Mouse (Mus musculus) megakaryocyte, embryonic 14.5 days (primary cell): ENCODE results near the gene Nkain4. TPM values are rescaled to one million over a fixed set of nuclear protein-coding genes. Genes with fewer than 3 reads are reported as not detected.

Experiments used
- H3K27me3 ChIP-seq: replicated peaks from 2 replicates; pipeline ENCODE3; 2012; ENCODE audit warnings: inconsistent platforms
- H3K36me3 ChIP-seq: replicated peaks from 2 replicates; pipeline ENCODE3; 2012; ENCODE audit warnings: low read length, inconsistent platforms, mixed read lengths
- H3K4me1 ChIP-seq: 2 replicates; pipeline ENCODE4 v1.6.1; 2012; ENCODE audit warnings: inconsistent platforms
- H3K4me3 ChIP-seq: replicated peaks from 2 replicates; pipeline ENCODE3; 2012; ENCODE audit warnings: moderate library complexity, mild to moderate bottlenecking, inconsistent platforms
- H3K9me3 ChIP-seq: 2 replicates; pipeline ENCODE4 v1.6.1; 2012; ENCODE audit warnings: inconsistent platforms
- FLI1 ChIP-seq: IDR thresholded peaks from 2 replicates; pipeline ENCODE4 v1.6.1; 2012; ENCODE audit warnings: low read length, inconsistent platforms, mixed read lengths
- GATA1 ChIP-seq: IDR thresholded peaks from 3 replicates; pipeline ENCODE4 v1.6.1; 2012; ENCODE audit warnings: mixed read lengths, low read length, inconsistent platforms, borderline replicate concordance
- polyA plus RNA-seq: library from polyadenylated mRNA; stranded (reverse); fragments of >175 nt; gene quantifications from 2 replicates; pipeline ENCODE4 v1.2.3, GENCODE M21; 2012; ENCODE audit warnings: low replicate concordance; ENCODE audit not compliant: insufficient read depth

Gene Nkain4
- polyA plus RNA-seq, 1 experiment, result not detected

DNA sequence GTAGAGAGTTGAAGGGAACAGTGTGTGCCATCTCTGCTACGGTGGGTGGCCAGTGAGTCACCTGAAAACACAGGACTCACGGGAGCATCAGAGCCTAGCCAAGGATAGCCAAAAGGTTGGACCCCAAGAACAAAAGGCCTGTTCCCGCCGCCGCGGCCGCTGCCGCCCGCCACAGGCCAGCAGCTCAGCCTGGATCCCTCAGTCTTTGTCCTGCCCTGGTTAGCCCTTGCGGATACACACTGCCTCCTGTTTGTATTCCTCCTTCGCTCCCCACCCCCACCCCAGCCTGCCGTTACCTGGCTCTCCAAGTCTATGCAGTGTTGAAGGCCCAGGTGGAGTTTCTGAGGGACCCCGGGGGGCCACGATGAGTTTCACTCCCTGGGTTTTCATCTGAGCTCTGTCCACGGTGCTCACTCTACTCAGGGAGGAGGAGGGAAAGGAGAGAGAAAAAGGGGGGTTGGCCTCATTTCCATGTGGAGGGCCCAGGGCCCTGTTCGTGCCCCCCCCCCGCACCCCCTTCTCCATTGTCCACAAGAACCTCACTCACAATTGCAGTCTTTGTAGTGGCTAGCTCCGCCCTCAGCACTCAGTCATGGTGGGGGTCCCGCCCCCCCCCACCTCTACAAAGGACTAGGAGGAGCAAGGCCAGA is 65.1 kb downstream of the Nkain4 start:
- H3K36me3 ChIP-seq, result no peaks in the 10 kb centered on the region
- H3K4me3 ChIP-seq, result no peak overlapping the region
- H3K9me3 ChIP-seq, result no peaks in the 10 kb centered on the region
- H3K4me1 ChIP-seq, result peaks cover 18% of the 10 kb centered on the region
- H3K27me3 ChIP-seq, result peaks cover 98% of the 10 kb centered on the region
- TF ChIP-seq FLI1 (no peak), GATA1 (no peak)

DNA sequence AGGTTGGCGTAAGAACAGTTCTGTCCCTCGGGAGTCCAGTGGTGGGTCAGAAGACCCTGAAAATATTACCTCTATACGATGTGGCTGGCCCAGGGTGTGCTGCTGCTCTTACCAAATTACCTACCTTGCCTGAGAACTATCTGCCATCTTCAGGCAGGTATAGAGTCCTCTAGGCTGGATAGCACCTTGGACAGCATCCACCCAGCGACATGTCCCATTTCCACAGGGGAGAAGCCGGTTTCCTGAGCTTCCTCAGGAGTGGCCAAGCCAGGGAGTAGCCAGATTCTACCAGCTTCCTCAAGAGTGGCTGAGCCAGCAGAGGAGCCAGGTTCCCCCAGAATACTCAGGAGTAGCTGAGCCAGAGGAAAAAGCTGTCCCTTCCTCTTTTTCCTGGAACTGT is 69.2 kb downstream of the Nkain4 start:
- TF ChIP-seq GATA1 (no peak), FLI1 (no peak)
- H3K4me3 ChIP-seq, result no peak overlapping the region
- H3K27me3 ChIP-seq, result peaks cover 85% of the 10 kb centered on the region
- no peaks in the 10 kb centered on the region for H3K4me1 ChIP-seq
- H3K9me3 ChIP-seq, result no peaks in the 10 kb centered on the region
- no peaks in the 10 kb centered on the region for H3K36me3 ChIP-seq

Other genes starting within 250 kb of the Nkain4 start
- gene Dido1, start 244.7 kb downstream of the Nkain4 start, polyA plus RNA-seq, result 3.4 and 8.4 TPM in 2 replicates
- gene Gid8, start 244.6 kb downstream of the Nkain4 start, polyA plus RNA-seq, result 10.8 TPM in 1 of 2 replicates, not detected in the other
- gene Slc17a9, start 229.4 kb downstream of the Nkain4 start, polyA plus RNA-seq, result 3.5 and 6.1 TPM in 2 replicates
- not detected in 2 replicates for gene Bhlhe23, start 177.8 kb downstream of the Nkain4 start, polyA plus RNA-seq
- 15.0 and 21.3 TPM in 2 replicates for gene Ythdf1, start 33.8 kb downstream of the Nkain4 start, polyA plus RNA-seq
- gene Birc7, start 25.7 kb downstream of the Nkain4 start, polyA plus RNA-seq, result not detected in 2 replicates
- 10.9 and 22.8 TPM in 2 replicates for gene Arfgap1, start 12.5 kb upstream of the Nkain4 start, polyA plus RNA-seq
- gene Col20a1, start 31.8 kb upstream of the Nkain4 start, polyA plus RNA-seq, result 3.0 and 9.2 TPM in 2 replicates
- not detected in 2 replicates for gene Chrna4, start 88.8 kb upstream of the Nkain4 start, polyA plus RNA-seq
- not detected in 2 replicates for gene Kcnq2, start 180.6 kb upstream of the Nkain4 start, polyA plus RNA-seq
- gene Eef1a2, start 202.3 kb upstream of the Nkain4 start, polyA plus RNA-seq, result not detected in 2 replicates
- 257 and 509 TPM in 2 replicates for gene Ppdpf, start 232.5 kb upstream of the Nkain4 start, polyA plus RNA-seq
- not detected in 2 replicates for gene Ptk6, start 248.1 kb upstream of the Nkain4 start, polyA plus RNA-seq